Mouse (Mus musculus): ENCODE results near the gene Uimc1. TPM values are rescaled to one million over a fixed set of nuclear protein-coding genes. Genes with fewer than 3 reads are reported as not detected.

The Uimc1 gene
- polyA plus RNA-seq, 1 experiment from 2014 or later = 35.1 TPM

GRCm38 (mm10) chr13:55024215-55024614 is 75.9 kb downstream of the Uimc1 start:
- no peak overlapping the region for H3K4me3 ChIP-seq (ENCODE audit: low read depth, low read length)
- H3K27ac ChIP-seq (replicated peaks; ENCODE audit: low read depth, low read length) = no peak overlapping the region
- 89% methylated on average over 2 of the region's 2 CpGs for WGBS
- no peaks in the 10 kb centered on the region for H3K27me3 ChIP-seq (ENCODE audit: control insufficient read depth, insufficient read depth, low read length)
- H3K4me1 ChIP-seq (ENCODE audit: control insufficient read depth, insufficient read depth, low read length) = no peaks in the 10 kb centered on the region
- no peaks in the 10 kb centered on the region for H3K9me3 ChIP-seq (replicated peaks; ENCODE audit: control insufficient read depth, low read length)
- H3K36me3 ChIP-seq (replicated peaks; ENCODE audit: control insufficient read depth, insufficient read depth, low read depth, low read length) = no peaks in the 10 kb centered on the region; the same call in 1 of the 2 replicates
- no peak overlapping the region for H3K4me2 ChIP-seq (ENCODE audit: low read depth, low read length)
- ATAC-seq (replicated peaks; ENCODE audit: insufficient number of reproducible peaks, low FRiP score, low TSS enrichment, low read depth) (no peak), DNase-seq (ENCODE audit: low spot score) (no peak)
- H3K9ac ChIP-seq (replicated peaks; ENCODE audit: low read length) = no peak overlapping the region

- 82% methylated on average over 9 of the region's 9 CpGs for WGBS
- no peaks in the 10 kb centered on the region for H3K36me3 ChIP-seq (replicated peaks; ENCODE audit: control insufficient read depth, insufficient read depth, low read depth, low read length)
- ATAC-seq (replicated peaks; ENCODE audit: insufficient number of reproducible peaks, low FRiP score, low TSS enrichment, low read depth) = no peak
Observed at GRCm38 (mm10) chr13:55022715-55023114, 77.4 kb downstream of the Uimc1 start.

GRCm38 (mm10) chr13:55022256-55022655 is 77.8 kb downstream of the Uimc1 start:
- no peak overlapping the region for H3K4me2 ChIP-seq (ENCODE audit: low read depth, low read length)
- no peak for ATAC-seq (replicated peaks; ENCODE audit: insufficient number of reproducible peaks, low FRiP score, low TSS enrichment, low read depth)
- H3K9me3 ChIP-seq (replicated peaks; ENCODE audit: control insufficient read depth, low read length) = no peaks in the 10 kb centered on the region
- H3K36me3 ChIP-seq (replicated peaks; ENCODE audit: control insufficient read depth, insufficient read depth, low read depth, low read length) = no peaks in the 10 kb centered on the region
- no peak for DNase-seq (ENCODE audit: low spot score)
- WGBS = 58% methylated on average over 4 of the region's 4 CpGs
- H3K9ac ChIP-seq (replicated peaks; ENCODE audit: low read length) = no peak overlapping the region
- H3K4me3 ChIP-seq (ENCODE audit: low read depth, low read length) = no peak overlapping the region
- no peaks in the 10 kb centered on the region for H3K4me1 ChIP-seq (ENCODE audit: control insufficient read depth, insufficient read depth, low read length)
- no peaks in the 10 kb centered on the region for H3K27me3 ChIP-seq (ENCODE audit: control insufficient read depth, insufficient read depth, low read length)
- H3K27ac ChIP-seq (replicated peaks; ENCODE audit: low read depth, low read length) = no peak overlapping the region

More at GRCm38 (mm10) chr13:55022715-55023114, 77.4 kb downstream of the Uimc1 start:
- H3K4me1 ChIP-seq (ENCODE audit: control insufficient read depth, insufficient read depth, low read length) = no peaks in the 10 kb centered on the region
- no peak overlapping the region for H3K9ac ChIP-seq (replicated peaks; ENCODE audit: low read length)
- no peak overlapping the region for H3K4me3 ChIP-seq (ENCODE audit: low read depth, low read length)
- H3K9me3 ChIP-seq (replicated peaks; ENCODE audit: control insufficient read depth, low read length) = no peaks in the 10 kb centered on the region
- no peak for DNase-seq (ENCODE audit: low spot score)
- H3K4me2 ChIP-seq (ENCODE audit: low read depth, low read length) = no peak overlapping the region
- no peak overlapping the region for H3K27ac ChIP-seq (replicated peaks; ENCODE audit: low read depth, low read length)
- no peaks in the 10 kb centered on the region for H3K27me3 ChIP-seq (ENCODE audit: control insufficient read depth, insufficient read depth, low read length)

GRCm38 (mm10) chr13:55021194-55021779 is 78.8 kb downstream of the Uimc1 start, which contains the start of gene Hk3:
TSS of gene Hk3 (minus strand) at chr13:55021385.
- Histone ChIP-seq H3K27me3 (ENCODE audit: control insufficient read depth, insufficient read depth, low read length) (no peaks in the 10 kb centered on the region), H3K4me3 (ENCODE audit: low read depth, low read length) (no peak within 1 kb of the TSS), H3K27ac (replicated peaks; ENCODE audit: low read depth, low read length) (no peak within 1 kb of the TSS), H3K36me3 (replicated peaks; ENCODE audit: control insufficient read depth, insufficient read depth, low read depth, low read length) (no peaks in the 10 kb centered on the region), H3K4me1 (ENCODE audit: control insufficient read depth, insufficient read depth, low read length) (no peaks in the 10 kb centered on the region), H3K9ac (replicated peaks; ENCODE audit: low read length) (no peak within 1 kb of the TSS), H3K4me2 (ENCODE audit: low read depth, low read length) (no peak within 1 kb of the TSS), H3K9me3 (replicated peaks; ENCODE audit: control insufficient read depth, low read length) (no peaks in the 10 kb centered on the region)
- WGBS = 90% methylated on average over 13 of the region's 13 CpGs
- DNase-seq (ENCODE audit: low spot score) = no peak
- ATAC-seq (replicated peaks; ENCODE audit: insufficient number of reproducible peaks, low FRiP score, low TSS enrichment, low read depth) = no peak

GRCm38 (mm10) chr13:55020051-55020450 is 80.0 kb downstream of the Uimc1 start:
- no peak overlapping the region for H3K4me3 ChIP-seq (ENCODE audit: low read depth, low read length)
- no peak overlapping the region for H3K4me2 ChIP-seq (ENCODE audit: low read depth, low read length)
- 90% methylated on average over 4 of the region's 4 CpGs for WGBS
- no peak overlapping the region for H3K9ac ChIP-seq (replicated peaks; ENCODE audit: low read length)
- H3K9me3 ChIP-seq (replicated peaks; ENCODE audit: control insufficient read depth, low read length) = no peaks in the 10 kb centered on the region
- no peaks in the 10 kb centered on the region for H3K36me3 ChIP-seq (replicated peaks; ENCODE audit: control insufficient read depth, insufficient read depth, low read depth, low read length)
- no peaks in the 10 kb centered on the region for H3K27me3 ChIP-seq (ENCODE audit: control insufficient read depth, insufficient read depth, low read length)
- DNase-seq (ENCODE audit: low spot score) = no peak
- H3K4me1 ChIP-seq (ENCODE audit: control insufficient read depth, insufficient read depth, low read length) = no peaks in the 10 kb centered on the region
- no peak overlapping the region for H3K27ac ChIP-seq (replicated peaks; ENCODE audit: low read depth, low read length)
- ATAC-seq (replicated peaks; ENCODE audit: insufficient number of reproducible peaks, low FRiP score, low TSS enrichment, low read depth) = no peak

GRCm38 (mm10) chr13:55019181-55019580 is 80.9 kb downstream of the Uimc1 start:
- Histone ChIP-seq H3K4me1 (ENCODE audit: control insufficient read depth, insufficient read depth, low read length) (no peaks in the 10 kb centered on the region), H3K4me2 (ENCODE audit: low read depth, low read length) (no peak overlapping the region), H3K4me3 (ENCODE audit: low read depth, low read length) (no peak overlapping the region), H3K9ac (replicated peaks; ENCODE audit: low read length) (no peak overlapping the region), H3K36me3 (replicated peaks; ENCODE audit: control insufficient read depth, insufficient read depth, low read depth, low read length) (no peaks in the 10 kb centered on the region), H3K27ac (replicated peaks; ENCODE audit: low read depth, low read length) (no peak overlapping the region), H3K27me3 (ENCODE audit: control insufficient read depth, insufficient read depth, low read length) (no peaks in the 10 kb centered on the region), H3K9me3 (replicated peaks; ENCODE audit: control insufficient read depth, low read length) (no peaks in the 10 kb centered on the region)
- DNase-seq (ENCODE audit: low spot score) = no peak
- no peak for ATAC-seq (replicated peaks; ENCODE audit: insufficient number of reproducible peaks, low FRiP score, low TSS enrichment, low read depth)
- 45% methylated on average over 3 of the region's 3 CpGs for WGBS

- Histone ChIP-seq H3K4me1 (ENCODE audit: control insufficient read depth, insufficient read depth, low read length) (no peaks in the 10 kb centered on the region), H3K4me3 (ENCODE audit: low read depth, low read length) (no peak overlapping the region), H3K27ac (replicated peaks; ENCODE audit: low read depth, low read length) (no peak overlapping the region), H3K9ac (replicated peaks; ENCODE audit: low read length) (no peak overlapping the region), H3K9me3 (replicated peaks; ENCODE audit: control insufficient read depth, low read length) (no peaks in the 10 kb centered on the region), H3K4me2 (ENCODE audit: low read depth, low read length) (no peak overlapping the region), H3K36me3 (replicated peaks; ENCODE audit: control insufficient read depth, insufficient read depth, low read depth, low read length) (no peaks in the 10 kb centered on the region), H3K27me3 (ENCODE audit: control insufficient read depth, insufficient read depth, low read length) (no peaks in the 10 kb centered on the region)
- 88% methylated on average over 9 of the region's 9 CpGs for WGBS
- DNase-seq (ENCODE audit: low spot score) (no peak), ATAC-seq (replicated peaks; ENCODE audit: insufficient number of reproducible peaks, low FRiP score, low TSS enrichment, low read depth) (no peak)
Observed at GRCm38 (mm10) chr13:55018700-55019099, 81.4 kb downstream of the Uimc1 start.

- H3K9ac ChIP-seq (replicated peaks; ENCODE audit: low read length) = no peak overlapping the region
- no peaks in the 10 kb centered on the region for H3K9me3 ChIP-seq (replicated peaks; ENCODE audit: control insufficient read depth, low read length)
- H3K36me3 ChIP-seq (replicated peaks; ENCODE audit: control insufficient read depth, insufficient read depth, low read depth, low read length) = no peaks in the 10 kb centered on the region
- DNase-seq (ENCODE audit: low spot score) = no peak
- no peak for ATAC-seq (replicated peaks; ENCODE audit: insufficient number of reproducible peaks, low FRiP score, low TSS enrichment, low read depth)
- H3K4me3 ChIP-seq (ENCODE audit: low read depth, low read length) = no peak overlapping the region
- H3K27ac ChIP-seq (replicated peaks; ENCODE audit: low read depth, low read length) = no peak overlapping the region
- H3K27me3 ChIP-seq (ENCODE audit: control insufficient read depth, insufficient read depth, low read length) = no peaks in the 10 kb centered on the region
- H3K4me2 ChIP-seq (ENCODE audit: low read depth, low read length) = no peak overlapping the region
- WGBS = 82% methylated on average over 8 of the region's 8 CpGs
- H3K4me1 ChIP-seq (ENCODE audit: control insufficient read depth, insufficient read depth, low read length) = no peaks in the 10 kb centered on the region
Observed at GRCm38 (mm10) chr13:55017898-55018599, 82.1 kb downstream of the Uimc1 start.
